Mouse (Mus musculus): Measurements from ENCODE around the gene Gpr84. TPM values are rescaled to one million over a fixed set of nuclear protein-coding genes. Genes with fewer than 3 reads are reported as not detected.

The Gpr84 gene
- polyA plus RNA-seq, 1 experiment from 2014 or later, result 0.60 TPM

GRCm38 (mm10) chr15:103294649-103295048 is 15.8 kb downstream of the Gpr84 start:
- Histone ChIP-seq H3K4me3 (replicated peaks) (no peak overlapping the region), H3K9ac (replicated peaks) (no peak overlapping the region), H3K4me1 (peaks cover 60% of the 10 kb centered on the region), H3K36me3 (peaks cover 28% of the 10 kb centered on the region), H3K27me3 (replicated peaks) (no peaks in the 10 kb centered on the region), H3K27ac (replicated peaks) (no peak overlapping the region), H3K9me3 (replicated peaks) (no peaks in the 10 kb centered on the region), H3K4me2 (no peak overlapping the region)
- 88% methylated on average over 2 of the region's 2 CpGs for WGBS
- ATAC-seq (ENCODE audit: low FRiP score), result no peak

DNA sequence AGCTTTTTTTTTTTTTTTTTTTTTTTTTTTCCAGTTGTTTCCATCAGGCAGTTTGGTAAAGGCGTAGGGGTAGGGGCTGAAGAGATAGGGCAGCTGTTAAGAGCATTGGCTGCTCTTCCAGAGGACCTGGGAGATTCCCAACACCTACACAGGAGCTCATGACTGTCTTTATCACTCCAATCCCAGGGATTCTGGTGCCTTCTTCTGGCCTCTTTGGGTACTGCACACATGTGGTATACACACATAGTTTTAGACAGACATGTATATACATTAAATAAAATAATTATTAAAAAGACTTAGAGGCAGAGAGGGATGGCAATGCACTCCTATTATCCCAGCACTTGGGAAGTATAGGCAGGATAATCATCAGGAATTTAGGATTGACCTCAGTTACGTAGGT is 17.0 kb downstream of the Gpr84 start:
- peaks cover 60% of the 10 kb centered on the region for H3K4me1 ChIP-seq
- H3K4me3 ChIP-seq (replicated peaks), result no peak overlapping the region
- H3K36me3 ChIP-seq, result peaks cover 28% of the 10 kb centered on the region
- no peak overlapping the region for H3K4me2 ChIP-seq
- 100% methylated on average over 2 of the region's 2 CpGs for WGBS
- no peak overlapping the region for H3K9ac ChIP-seq (replicated peaks)
- ATAC-seq (ENCODE audit: low FRiP score), result no peak
- no peaks in the 10 kb centered on the region for H3K9me3 ChIP-seq (replicated peaks)
- H3K27ac ChIP-seq (replicated peaks), result no peak overlapping the region
- no peaks in the 10 kb centered on the region for H3K27me3 ChIP-seq (replicated peaks)

GRCm38 (mm10) chr15:103292673-103293345 is 17.6 kb downstream of the Gpr84 start:
- Histone ChIP-seq H3K27ac (replicated peaks) (peak overlapping the region; percentile 23; the same call in 1 of the 2 replicates), H3K27me3 (replicated peaks) (no peaks in the 10 kb centered on the region), H3K9ac (replicated peaks) (no peak overlapping the region), H3K36me3 (peaks cover 28% of the 10 kb centered on the region), H3K4me1 (peaks cover 54% of the 10 kb centered on the region), H3K9me3 (replicated peaks) (no peaks in the 10 kb centered on the region), H3K4me2 (no peak overlapping the region), H3K4me3 (replicated peaks) (no peak overlapping the region)
- ATAC-seq (ENCODE audit: low FRiP score), result no peak
- 71% methylated on average over 4 of the region's 4 CpGs for WGBS

DNA sequence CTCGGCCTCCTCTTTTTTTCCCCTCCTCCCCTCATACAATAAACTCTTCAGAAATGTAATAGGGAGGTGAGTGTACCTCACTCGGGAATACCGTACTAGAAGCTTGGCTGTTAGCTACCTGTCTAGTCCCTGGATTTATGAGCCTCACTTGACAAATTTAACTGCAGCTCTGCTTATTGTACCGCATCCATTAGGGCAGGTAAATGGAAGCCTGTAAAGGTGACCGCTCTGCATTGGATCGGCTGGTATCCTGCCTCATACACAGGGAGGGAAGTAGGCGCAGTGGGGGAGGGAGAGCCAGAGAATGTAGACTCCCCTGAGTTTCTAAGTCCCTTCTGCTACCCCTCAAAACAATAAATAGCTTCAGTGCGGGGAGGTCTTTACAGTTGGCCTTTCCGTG is 19.6 kb downstream of the Gpr84 start:
- 58% methylated on average over 9 of the region's 9 CpGs for WGBS
- Histone ChIP-seq H3K27ac (replicated peaks) (peak overlapping the region; percentile 64), H3K4me3 (replicated peaks) (no peak overlapping the region), H3K9ac (replicated peaks) (no peak overlapping the region), H3K36me3 (peaks cover 33% of the 10 kb centered on the region), H3K9me3 (replicated peaks) (no peaks in the 10 kb centered on the region), H3K27me3 (replicated peaks) (no peaks in the 10 kb centered on the region), H3K4me2 (no peak overlapping the region), H3K4me1 (peaks cover 38% of the 10 kb centered on the region)
- peak; percentile 66 for ATAC-seq (ENCODE audit: low FRiP score)

GRCm38 (mm10) chr15:103290417-103290816 is 20.0 kb downstream of the Gpr84 start:
- ATAC-seq (ENCODE audit: low FRiP score), result no peak
- Histone ChIP-seq H3K9ac (replicated peaks) (no peak overlapping the region), H3K27ac (replicated peaks) (peak overlapping the region; percentile 76), H3K4me3 (replicated peaks) (no peak overlapping the region), H3K4me1 (peaks cover 37% of the 10 kb centered on the region), H3K27me3 (replicated peaks) (no peaks in the 10 kb centered on the region), H3K36me3 (peaks cover 33% of the 10 kb centered on the region), H3K9me3 (replicated peaks) (no peaks in the 10 kb centered on the region), H3K4me2 (no peak overlapping the region)
- WGBS, result 56% methylated on average over 6 of the region's 6 CpGs

DNA sequence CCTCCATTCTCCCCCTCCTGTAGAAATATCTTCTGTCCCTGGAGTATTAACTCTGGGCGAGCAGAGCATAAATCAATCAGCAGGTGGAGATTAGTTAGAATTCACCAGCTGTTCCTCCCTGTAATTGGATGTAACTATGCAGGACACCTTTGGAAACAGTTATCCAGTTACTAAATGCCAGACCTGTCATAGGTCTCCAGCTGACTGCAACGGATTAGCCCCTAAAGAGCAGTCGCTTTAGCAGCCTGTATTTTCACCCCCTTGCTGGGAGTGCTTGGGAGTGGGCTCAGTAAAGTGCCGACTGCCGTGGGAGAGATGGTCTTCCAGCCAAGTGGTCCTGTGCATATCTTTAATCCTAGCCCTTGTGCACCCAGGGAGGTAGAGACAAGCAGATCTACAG is 20.8 kb downstream of the Gpr84 start:
- Histone ChIP-seq H3K4me2 (no peak overlapping the region), H3K4me3 (replicated peaks) (no peak overlapping the region), H3K9me3 (replicated peaks) (no peaks in the 10 kb centered on the region), H3K9ac (replicated peaks) (0 out of 2 replicates have a peak overlapping the region, but pooled peaks have one; percentile 11), H3K36me3 (peaks cover 33% of the 10 kb centered on the region), H3K27ac (replicated peaks) (peak overlapping the region; percentile 76), H3K27me3 (replicated peaks) (no peaks in the 10 kb centered on the region), H3K4me1 (peaks cover 40% of the 10 kb centered on the region)
- ATAC-seq (ENCODE audit: low FRiP score), result 0 out of 2 replicates have a peak, but pooled peaks have one; percentile 15
- 11% methylated on average over 5 of the region's 5 CpGs for WGBS

GRCm38 (mm10) chr15:103285778-103286417 is 24.5 kb downstream of the Gpr84 start:
- H3K27ac ChIP-seq (replicated peaks), result peak overlapping the region; percentile 75
- H3K9me3 ChIP-seq (replicated peaks), result no peaks in the 10 kb centered on the region
- no peaks in the 10 kb centered on the region for H3K27me3 ChIP-seq (replicated peaks)
- peaks cover 9% of the 10 kb centered on the region; the same call in 1 of the 2 replicates for H3K36me3 ChIP-seq
- 44% methylated on average over 1 of the region's 1 CpGs for WGBS
- no peak overlapping the region; the same call in 1 of the 2 replicates for H3K9ac ChIP-seq (replicated peaks)
- ATAC-seq (ENCODE audit: low FRiP score), result peak; percentile 40
- no peak overlapping the region for H3K4me2 ChIP-seq
- no peak overlapping the region for H3K4me3 ChIP-seq (replicated peaks)
- peaks cover 35% of the 10 kb centered on the region for H3K4me1 ChIP-seq

DNA sequence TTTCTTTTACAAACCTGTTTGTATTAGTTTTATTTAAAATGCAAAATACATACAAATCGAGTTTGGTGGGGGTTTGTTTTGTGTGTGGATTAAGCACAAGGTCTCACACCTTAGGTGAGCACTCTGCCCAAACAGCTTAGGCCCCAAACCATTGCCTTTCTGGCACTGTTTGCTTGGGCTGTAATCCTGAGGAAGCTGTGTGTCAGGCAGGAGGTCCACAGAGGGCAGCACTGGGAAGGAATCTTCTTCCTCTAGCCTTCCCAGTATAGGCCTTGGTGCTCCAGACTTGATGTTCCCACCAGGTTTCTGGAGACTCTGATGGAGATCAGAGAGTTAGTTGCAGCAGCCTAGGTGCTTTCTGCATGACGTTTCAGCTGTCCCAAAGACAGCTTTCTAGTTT is 25.8 kb downstream of the Gpr84 start:
- H3K27ac ChIP-seq (replicated peaks), result peak overlapping the region; percentile 75
- no peak for ATAC-seq (ENCODE audit: low FRiP score)
- 0 out of 2 replicates have a peak, but pooled peaks cover 5% of the 10 kb centered on the region for H3K36me3 ChIP-seq
- H3K9ac ChIP-seq (replicated peaks), result no peak overlapping the region
- WGBS, result 40% methylated on average over 2 of the region's 2 CpGs
- no peaks in the 10 kb centered on the region for H3K27me3 ChIP-seq (replicated peaks)
- no peak overlapping the region for H3K4me2 ChIP-seq
- peaks cover 25% of the 10 kb centered on the region for H3K4me1 ChIP-seq
- no peaks in the 10 kb centered on the region for H3K9me3 ChIP-seq (replicated peaks)
- no peak overlapping the region for H3K4me3 ChIP-seq (replicated peaks)

DNA sequence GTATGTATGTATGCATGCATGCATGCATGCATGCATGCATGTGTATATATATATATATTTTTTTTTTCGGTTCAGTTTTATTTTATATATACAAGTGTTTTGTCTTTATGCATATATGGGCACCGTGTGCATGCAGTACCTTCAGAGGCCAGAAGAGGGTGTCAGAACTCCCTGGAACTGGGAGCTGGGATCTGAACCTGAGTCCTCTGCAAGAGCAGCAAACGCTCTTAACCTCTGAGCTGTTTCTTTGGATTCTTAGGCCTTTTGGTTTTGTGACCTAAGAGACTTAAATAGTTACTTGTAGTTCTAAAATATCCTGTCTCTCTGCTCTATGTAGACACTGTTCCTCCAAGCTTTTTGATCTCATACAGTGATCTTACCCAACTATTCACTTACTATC is 26.3 kb downstream of the Gpr84 start:
- Histone ChIP-seq H3K27ac (replicated peaks) (no peak overlapping the region), H3K4me2 (no peak overlapping the region), H3K27me3 (replicated peaks) (no peaks in the 10 kb centered on the region), H3K4me1 (peaks cover 19% of the 10 kb centered on the region), H3K9me3 (replicated peaks) (no peaks in the 10 kb centered on the region), H3K36me3 (0 out of 2 replicates have a peak, but pooled peaks cover 5% of the 10 kb centered on the region), H3K9ac (replicated peaks) (no peak overlapping the region), H3K4me3 (replicated peaks) (no peak overlapping the region)
- WGBS, result 54% methylated on average over 3 of the region's 3 CpGs
- ATAC-seq (ENCODE audit: low FRiP score), result no peak

GRCm38 (mm10) chr15:103281465-103282205 is 28.8 kb downstream of the Gpr84 start:
- no peak for ATAC-seq (ENCODE audit: low FRiP score)
- 94% methylated on average over 3 of the region's 3 CpGs for WGBS
- Histone ChIP-seq H3K9me3 (replicated peaks) (no peaks in the 10 kb centered on the region), H3K9ac (replicated peaks) (no peak overlapping the region), H3K4me3 (replicated peaks) (no peak overlapping the region), H3K4me1 (peaks cover 34% of the 10 kb centered on the region), H3K27ac (replicated peaks) (no peak overlapping the region), H3K4me2 (no peak overlapping the region), H3K36me3 (no peaks in the 10 kb centered on the region), H3K27me3 (replicated peaks) (no peaks in the 10 kb centered on the region)

GRCm38 (mm10) chr15:103280817-103281464 is 29.5 kb downstream of the Gpr84 start:
- peaks cover 32% of the 10 kb centered on the region for H3K4me1 ChIP-seq
- H3K4me3 ChIP-seq (replicated peaks), result no peak overlapping the region
- no peak overlapping the region for H3K27ac ChIP-seq (replicated peaks)
- H3K27me3 ChIP-seq (replicated peaks), result no peaks in the 10 kb centered on the region
- WGBS, result 69% methylated on average over 3 of the region's 3 CpGs
- no peak overlapping the region for H3K9ac ChIP-seq (replicated peaks)
- no peaks in the 10 kb centered on the region for H3K36me3 ChIP-seq
- no peak for ATAC-seq (ENCODE audit: low FRiP score)
- no peaks in the 10 kb centered on the region for H3K9me3 ChIP-seq (replicated peaks)
- no peak overlapping the region for H3K4me2 ChIP-seq
